Mouse (Mus musculus) cerebellum, adult 11 months (tissue): ENCODE measurements around the gene Tet1.
A peak's percentile ranks its signal among the peaks of the same experiment; 100 is the strongest.
"Not testable (repeated sequence)": the region's sequence is repeated elsewhere in the genome, so short reads cannot be mapped to it uniquely, and the experiment has no call there.

Source experiments
- DNase-seq: peaks from one replicate; pipeline ENCODE4 v3.0.0; 2022

Tet1 gene

GRCm38 (mm10) chr10:62847069-62847626 is 61.6 kb downstream of the Tet1 start:
- peak; percentile 63 for DNase-seq

DNA sequence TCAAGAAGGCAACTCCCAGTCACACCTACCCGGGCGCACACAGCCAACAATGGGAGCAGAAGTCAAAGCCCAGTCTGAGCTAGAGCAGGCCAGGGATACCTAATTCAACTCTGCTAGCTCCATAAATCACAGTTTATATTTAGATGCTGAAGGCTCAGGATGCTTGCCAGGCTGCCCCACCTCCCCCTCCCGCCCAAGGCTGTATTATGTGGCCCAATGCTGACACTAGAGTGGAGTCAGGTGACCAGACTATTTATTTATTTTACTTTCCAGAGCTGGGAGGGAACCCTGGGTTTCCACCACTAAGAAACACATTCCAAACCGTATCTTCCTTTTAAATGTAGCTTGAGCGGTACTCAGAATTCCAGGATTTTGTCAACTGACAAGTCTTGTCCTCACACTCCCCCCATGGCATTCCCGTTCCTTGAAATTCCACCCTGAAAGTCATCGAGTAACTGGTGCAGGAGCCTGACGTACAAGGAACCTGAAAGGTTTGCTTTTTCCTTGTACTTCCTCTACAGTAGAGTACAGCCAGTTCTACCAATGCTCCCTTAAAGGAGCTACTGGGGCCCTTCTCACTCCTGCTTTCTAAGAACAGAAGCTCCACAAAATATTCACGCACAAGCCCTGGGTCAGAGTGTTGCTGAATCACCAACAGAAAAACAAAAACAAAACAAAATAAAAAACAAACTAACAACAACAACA is 64.9 kb downstream of the Tet1 start:
- no peak for DNase-seq

- DNase-seq = no peak
Observed at GRCm38 (mm10) chr10:62841901-62842447, 66.8 kb downstream of the Tet1 start.

DNA sequence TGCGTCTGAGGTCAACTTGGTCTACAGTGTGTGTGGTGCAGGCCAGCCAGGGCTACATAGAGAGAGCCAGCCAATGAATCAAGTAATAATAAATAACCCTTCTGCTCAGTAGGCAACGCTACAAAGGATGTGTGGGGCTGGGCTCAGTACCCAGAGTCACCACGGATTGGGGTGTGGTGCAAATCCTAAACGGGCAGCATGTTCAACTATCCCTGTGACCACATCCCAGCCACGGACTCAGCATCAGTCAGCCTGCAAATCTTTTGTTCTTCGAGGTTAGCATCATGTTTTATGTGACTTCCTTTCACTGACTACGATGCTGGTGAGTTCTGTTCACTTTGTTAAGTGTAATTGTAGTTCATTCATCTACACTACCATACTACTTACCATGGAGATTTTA is 68.1 kb downstream of the Tet1 start:
- no peak for DNase-seq

- no peak for DNase-seq
Observed at GRCm38 (mm10) chr10:62837987-62838386, 70.8 kb downstream of the Tet1 start.

DNA sequence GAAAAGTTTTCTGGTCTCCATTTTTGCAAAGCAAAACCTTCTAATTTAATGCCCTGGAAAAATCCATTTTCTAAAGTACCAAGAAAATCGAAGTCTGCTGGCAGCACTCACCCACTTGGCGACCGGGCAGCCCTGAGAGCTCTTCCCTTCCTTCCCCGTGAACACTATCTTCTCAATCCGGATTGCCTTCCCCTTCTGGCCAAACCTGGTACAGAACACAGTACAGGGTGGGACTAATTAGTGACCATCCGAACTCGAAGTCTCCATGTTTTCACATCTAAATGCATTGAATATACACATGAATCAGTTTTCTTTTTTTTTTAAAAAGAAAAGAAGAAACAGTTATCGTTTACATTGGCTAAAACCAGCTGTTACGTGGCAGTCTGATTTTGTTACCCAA is 76.0 kb downstream of the Tet1 start:
- no peak for DNase-seq

DNA sequence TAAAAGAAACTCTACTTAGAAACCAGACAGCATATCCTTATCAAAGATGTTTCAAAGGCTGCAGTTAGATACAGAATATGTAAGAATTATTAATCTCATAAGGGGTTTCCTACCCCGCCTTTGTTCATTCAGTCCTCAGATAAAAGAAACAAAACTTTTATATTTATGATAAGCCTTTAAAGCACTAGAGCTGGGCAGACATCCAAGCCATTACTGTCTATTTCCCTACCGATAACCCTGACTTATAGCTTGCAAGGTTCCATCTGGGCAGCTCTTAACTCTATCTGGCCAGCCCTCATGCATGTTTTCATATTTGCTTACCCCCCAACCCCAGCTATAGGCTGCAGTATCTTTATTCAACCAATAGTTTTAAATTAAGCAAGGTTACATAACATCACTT is 77.2 kb downstream of the Tet1 start:
- no peak for DNase-seq

GRCm38 (mm10) chr10:62824474-62824873 is 84.3 kb downstream of the Tet1 start:
- no peak for DNase-seq

GRCm38 (mm10) chr10:62823431-62823830 is 85.4 kb downstream of the Tet1 start:
- no peak for DNase-seq

DNA sequence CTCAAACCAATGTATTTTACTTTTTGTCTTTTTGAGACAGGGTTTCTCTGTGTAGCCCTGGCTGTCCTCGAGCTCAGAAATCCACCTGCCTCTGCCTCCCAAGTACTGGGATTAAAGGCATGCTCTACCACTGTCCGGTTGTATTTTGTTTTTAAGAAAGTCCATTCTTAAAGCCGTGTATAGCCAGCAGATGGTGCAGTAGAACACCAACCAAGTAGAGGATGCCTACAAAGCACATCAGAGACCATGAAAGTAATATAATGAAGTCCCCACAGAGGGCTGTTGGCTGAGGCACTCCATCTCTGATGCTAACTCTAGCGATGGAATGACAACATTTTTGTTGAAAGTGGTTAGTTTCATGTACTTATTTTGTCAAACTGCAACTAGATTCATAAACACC is 98.8 kb downstream of the Tet1 start:
- DNase-seq = no peak

DNA sequence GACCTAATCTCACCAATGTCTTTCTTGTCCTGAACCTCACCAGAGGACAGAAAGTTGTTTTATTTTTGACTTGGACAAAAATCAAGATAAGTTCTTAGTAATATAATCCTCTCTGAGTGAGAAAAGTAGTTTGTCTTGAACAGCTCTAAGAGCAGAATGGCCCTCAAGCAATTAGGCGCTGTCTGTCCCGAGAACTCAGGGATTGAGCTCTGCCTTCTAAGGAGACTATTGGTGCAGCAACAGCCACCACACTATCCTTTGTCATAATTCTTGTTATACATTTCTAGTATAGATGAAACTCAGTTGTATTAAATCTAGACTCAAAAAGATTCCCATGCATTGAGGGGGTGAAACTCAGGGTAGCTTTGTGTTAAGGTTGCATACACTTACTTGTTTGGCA is 100.0 kb downstream of the Tet1 start:
- no peak for DNase-seq

- no peak for DNase-seq
Observed at GRCm38 (mm10) chr10:62808316-62808715, 100.5 kb downstream of the Tet1 start.

GRCm38 (mm10) chr10:62804106-62804505 is 104.7 kb downstream of the Tet1 start:
- DNase-seq = no peak

DNA sequence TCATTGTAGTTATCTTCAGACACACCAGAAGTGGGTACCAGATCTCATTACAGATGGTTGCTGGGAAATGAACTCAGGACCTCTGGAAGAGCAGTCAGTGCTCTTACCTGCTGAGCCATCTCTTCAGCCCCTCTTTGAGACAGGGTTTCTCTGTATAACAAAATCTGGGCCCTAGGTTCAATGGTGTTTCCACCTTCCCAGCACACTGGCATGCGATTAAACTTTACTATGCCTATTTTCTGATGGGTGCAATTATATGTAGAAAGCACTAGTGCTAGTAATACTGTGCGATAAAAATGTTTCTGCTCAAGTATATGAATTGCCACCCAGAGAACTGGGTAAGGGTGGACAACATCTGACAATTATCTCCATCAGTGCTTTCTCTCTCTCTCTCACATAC is 105.5 kb downstream of the Tet1 start:
- no peak for DNase-seq

- no peak for DNase-seq
Observed at GRCm38 (mm10) chr10:62794221-62794620, 114.6 kb downstream of the Tet1 start.

DNA sequence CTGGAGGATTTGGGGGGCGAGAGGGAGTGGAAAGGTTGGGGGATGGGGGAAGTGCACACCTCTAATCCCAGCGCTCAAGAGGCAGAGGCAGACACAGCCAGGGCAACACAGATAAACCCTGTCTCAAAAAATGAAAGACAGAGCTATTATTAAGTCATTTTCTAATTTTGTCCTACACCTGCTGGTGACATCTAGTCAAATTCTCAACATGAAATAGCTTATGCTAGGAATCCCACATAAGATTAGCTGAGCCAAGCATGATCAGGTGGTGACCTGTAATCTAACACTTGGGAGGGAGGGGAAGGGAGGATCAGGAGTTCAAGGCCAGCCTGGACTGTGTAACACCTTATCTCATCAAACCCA is 115.7 kb downstream of the Tet1 start:
- DNase-seq = no peak

- peak; percentile 99 for DNase-seq
Observed at GRCm38 (mm10) chr10:62792177-62793090, 116.4 kb downstream of the Tet1 start, which contains the start of gene Ccar1. TSS of gene Ccar1 (minus strand) at chr10:62792286.

DNA sequence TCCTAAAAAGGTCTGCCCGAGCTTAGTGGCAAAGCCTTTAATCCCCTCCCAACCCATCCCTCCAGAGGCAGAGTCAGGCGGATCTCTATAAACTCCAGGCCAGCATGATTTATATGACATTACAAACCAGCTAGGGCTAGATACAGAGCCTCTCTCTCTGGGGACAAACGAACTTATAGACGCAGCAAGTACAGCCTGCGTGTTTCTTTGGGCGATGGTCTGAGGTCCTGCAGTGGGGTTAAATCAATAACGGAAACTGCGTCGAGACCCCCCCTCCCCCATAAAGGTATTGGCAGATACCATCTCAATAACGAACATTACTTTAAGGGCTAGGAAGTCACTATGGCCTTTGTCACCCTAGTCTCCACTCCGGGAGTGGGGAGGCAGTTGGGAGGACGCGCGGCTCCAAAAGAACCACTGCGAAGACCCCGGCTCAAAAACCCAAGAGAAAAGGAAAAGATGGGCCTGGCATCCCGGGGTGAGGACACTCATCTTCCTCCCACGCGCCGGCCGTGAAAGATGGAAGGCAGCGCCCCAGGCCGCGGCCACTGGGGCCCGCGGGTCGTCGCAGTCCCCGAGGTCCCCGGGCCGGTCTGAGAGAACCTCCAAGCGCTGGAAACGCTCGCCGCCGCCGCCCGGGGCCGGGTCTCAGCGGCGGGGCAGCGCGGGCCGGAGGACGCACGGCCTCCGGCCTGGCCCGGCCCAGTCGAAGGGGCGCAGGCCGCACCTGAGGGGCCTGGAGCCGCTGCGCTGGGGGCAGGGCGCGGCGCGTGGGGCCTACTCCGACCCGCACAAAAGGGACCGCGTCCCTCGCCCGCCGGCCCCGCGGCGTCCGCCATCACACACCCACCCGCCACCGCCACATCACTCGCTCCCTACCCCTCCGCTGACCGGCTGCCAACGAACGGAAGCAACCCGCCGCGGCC is 117.3 kb downstream of the Tet1 start:
- DNase-seq = no peak

DNA sequence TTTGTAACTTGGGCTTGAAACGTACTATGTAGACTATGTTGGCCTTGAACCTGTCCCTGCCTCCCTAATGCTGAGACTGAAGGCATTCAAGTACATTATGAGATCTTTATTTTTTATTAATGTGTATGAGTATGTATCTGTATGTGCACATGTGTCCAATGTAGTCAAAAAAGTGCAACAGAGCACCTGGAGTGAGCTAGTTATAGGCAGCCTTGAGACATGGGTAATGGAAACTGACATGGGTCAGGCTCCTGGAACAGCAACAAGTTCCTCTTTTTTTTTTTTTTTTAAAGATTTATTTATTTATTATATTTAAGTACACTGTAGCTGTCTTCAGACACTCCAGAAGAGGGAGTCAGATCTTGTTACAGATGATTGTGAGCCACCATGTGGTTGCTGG is 127.0 kb downstream of the Tet1 start:
- not testable (repeated sequence) for DNase-seq
